Mouse (Mus musculus) brain, embryonic 14.5 days (tissue): ENCODE data around the gene Sync.

Source experiments
- CTCF ChIP-seq: fragments of 200-500 bp; IDR thresholded peaks from 2 replicates; pipeline ENCODE4 v1.5.1; 2012; ENCODE audit warnings: inconsistent platforms, mild to moderate bottlenecking, moderate library complexity, borderline replicate concordance; ENCODE audit not compliant: insufficient read depth, insufficient read length; ENCODE audit errors: extremely low read depth
- POLR2A ChIP-seq: fragments of 200-500 bp; IDR thresholded peaks from 2 replicates; pipeline ENCODE4 v1.6.1; 2012; ENCODE audit warnings: mild to moderate bottlenecking, inconsistent platforms, borderline replicate concordance; ENCODE audit not compliant: poor library complexity, insufficient read depth, insufficient read length, severe bottlenecking; ENCODE audit errors: extremely low read depth

GRCm38 (mm10) chr4:129313886-129314285, 26.5 kb downstream of the Sync start:
- TF ChIP-seq CTCF (no peak), POLR2A (no peak)
